Mouse (Mus musculus) liver, embryonic 18 days (tissue): Measurements from ENCODE around the gene Vmn1r135. TPM values are rescaled to one million over a fixed set of nuclear protein-coding genes. Genes with fewer than 3 reads are reported as not detected.

Source experiments
- polyA plus RNA-seq: library from polyadenylated mRNA; depleted of rRNA; stranded (reverse); fragments of >200 nt; gene quantifications from 2 replicates; pipeline ENCODE4 v1.2.3, GENCODE M21; 2012; rRNA removed

The Vmn1r135 gene
- polyA plus RNA-seq, result not detected in 2 replicates

DNA sequence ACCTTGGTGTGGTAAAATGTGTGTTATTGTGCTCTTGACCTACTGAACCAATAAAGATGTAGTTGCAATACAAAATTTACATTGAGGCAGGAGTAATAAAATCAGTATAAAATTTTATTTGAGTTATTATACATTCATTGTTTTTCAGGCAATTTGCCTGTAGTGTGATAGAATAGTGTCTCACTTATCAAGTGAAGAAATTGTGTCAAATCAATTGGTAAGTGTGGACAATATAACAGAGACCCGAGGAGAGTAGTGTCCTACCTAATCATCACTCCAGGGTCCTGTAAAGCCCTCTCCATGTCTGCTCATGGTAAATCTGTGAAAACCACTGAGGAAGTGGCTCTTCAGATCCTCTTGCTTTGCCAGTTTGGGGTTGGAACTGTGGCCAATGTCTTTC, at the start of gene Vmn1r135:
Gene Vmn1r135, plus strand, starts transcription at position 301 of the 400 bp plus-strand sequence.

DNA sequence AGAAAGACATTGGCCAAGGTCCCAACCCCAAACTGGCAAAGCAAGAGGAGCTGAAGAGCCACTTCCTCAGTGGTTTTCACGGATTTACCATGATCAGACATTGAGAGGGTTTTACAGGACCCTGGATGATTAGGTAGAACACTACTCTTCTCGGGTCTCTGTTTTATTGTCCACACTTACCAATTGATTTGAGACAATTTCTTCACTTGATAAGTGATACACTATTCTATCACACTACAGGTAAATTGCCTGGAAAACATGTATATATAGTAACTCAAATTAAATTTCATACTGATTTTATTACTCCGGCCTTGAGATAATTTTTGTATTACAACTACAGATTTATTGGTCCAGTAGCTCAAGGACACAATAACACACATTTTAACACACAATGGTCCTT, 35.5 kb upstream of the Vmn1r135 start, which contains the start of gene Gm4177:
Gene Gm4177, minus strand, starts transcription at position 101 of the 400 bp plus-strand sequence.

DNA sequence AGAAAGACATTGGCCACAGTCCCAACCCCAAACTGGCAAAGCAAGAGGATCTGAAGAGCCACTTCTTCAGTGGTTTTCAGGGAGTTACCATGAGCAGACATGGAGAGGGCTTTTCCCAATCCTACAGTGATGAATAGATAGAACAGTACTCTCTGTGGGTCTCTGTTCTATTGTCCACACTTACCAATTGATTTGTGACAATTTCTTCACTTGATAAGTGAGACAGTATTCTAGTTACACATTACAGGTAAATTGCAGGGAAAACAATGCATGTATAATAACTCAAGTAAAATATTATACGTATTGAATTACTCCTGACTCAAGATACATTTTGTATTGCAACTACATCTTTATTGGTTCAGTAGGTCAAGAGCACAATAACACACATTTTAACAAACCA, 12.0 kb downstream of the Vmn1r135 start, which contains the start of gene Gm5725:
Gene Gm5725, minus strand, starts transcription at position 101 of the 400 bp plus-strand sequence.

Other genes starting within 250 kb of the Vmn1r135 start
- gene Vmn1r132, start 218.3 kb upstream of the Vmn1r135 start, polyA plus RNA-seq, result not detected in 2 replicates
- gene Gm4175, start 70.9 kb upstream of the Vmn1r135 start, polyA plus RNA-seq, result not detected in 2 replicates
- gene Gm4177, start 35.6 kb upstream of the Vmn1r135 start, polyA plus RNA-seq, result not detected in 2 replicates
- not detected in 2 replicates for gene Gm5725, start 11.9 kb downstream of the Vmn1r135 start, polyA plus RNA-seq
- gene Gm5891, start 88.9 kb downstream of the Vmn1r135 start, polyA plus RNA-seq, result not detected in 2 replicates
- not detected in 2 replicates for gene Vmn1r137, start 162.2 kb downstream of the Vmn1r135 start, polyA plus RNA-seq
- gene Vmn1r138, start 196.5 kb downstream of the Vmn1r135 start, polyA plus RNA-seq, result not detected in 2 replicates
- gene Gm6176, start 224.0 kb downstream of the Vmn1r135 start, polyA plus RNA-seq, result not detected in 2 replicates
- gene Vmn1r139, start 236.7 kb downstream of the Vmn1r135 start, polyA plus RNA-seq, result not detected in 2 replicates